Mouse (Mus musculus) embryonic facial prominence, embryonic 12.5 days (tissue): Measurements from ENCODE around the gene Ctla4. TPM values are rescaled to one million over a fixed set of nuclear protein-coding genes. Genes with fewer than 3 reads are reported as not detected.

ENCODE experiments used
- ATAC-seq: fragments of 200-750 bp; cut with Nextera tagmentation; 2 replicates; pipeline ENCODE4 v1.8.0; 2017; ENCODE audit not compliant: insufficient number of reproducible peaks, insufficient read depth, low FRiP score, low TSS enrichment
- H3K27ac ChIP-seq: fragments of 300-500 bp; sonication (generic); 2 replicates; pipeline ENCODE4 v1.5.1; 2016; ENCODE audit warnings: mild to moderate bottlenecking
- H3K27me3 ChIP-seq: fragments of 300-500 bp; sonication (generic); 2 replicates; pipeline ENCODE4 v1.6.1; 2016; ENCODE audit warnings: mild to moderate bottlenecking, moderate library complexity
- H3K36me3 ChIP-seq: fragments of 300-500 bp; sonication (generic); 2 replicates; pipeline ENCODE4 v1.6.1; 2016; ENCODE audit warnings: mild to moderate bottlenecking
- H3K4me1 ChIP-seq: fragments of 300-500 bp; sonication (generic); 2 replicates; pipeline ENCODE4 v1.6.1; 2016
- H3K4me2 ChIP-seq: fragments of 300-500 bp; sonication (generic); replicated peaks from 2 replicates; pipeline ENCODE4 v1.6.1; 2016; ENCODE audit warnings: mild to moderate bottlenecking, moderate library complexity
- H3K4me3 ChIP-seq: fragments of 300-500 bp; sonication (generic); 2 replicates; pipeline ENCODE4 v1.5.1; 2016; ENCODE audit warnings: mild to moderate bottlenecking
- H3K9ac ChIP-seq: fragments of 300-500 bp; sonication (generic); 2 replicates; pipeline ENCODE4 v1.6.1; 2016; ENCODE audit warnings: mild to moderate bottlenecking, moderate library complexity
- H3K9me3 ChIP-seq: fragments of 300-500 bp; sonication (generic); 2 replicates; pipeline ENCODE4 v1.6.1; 2016; ENCODE audit warnings: mild to moderate bottlenecking, moderate library complexity
- WGBS: fragments of 180-500 bp; shearing (Covaris S2); methylation state at CpG from one replicate; pipeline ENCODE4 v1.1.7; 2016; 5-methylcytosine and 5-hydroxymethylcytosine counted together
- polyA plus RNA-seq: library from polyadenylated mRNA; unstranded; fragments of >200 nt; fragmentation: Nextera tagmentation; extraction: Ambion mirVana; gene quantifications from 2 replicates; pipeline ENCODE4 v1.2.1, GENCODE M21; 2016

Ctla4 gene
- polyA plus RNA-seq, 1 experiment from 2014 or later, result not detected

DNA sequence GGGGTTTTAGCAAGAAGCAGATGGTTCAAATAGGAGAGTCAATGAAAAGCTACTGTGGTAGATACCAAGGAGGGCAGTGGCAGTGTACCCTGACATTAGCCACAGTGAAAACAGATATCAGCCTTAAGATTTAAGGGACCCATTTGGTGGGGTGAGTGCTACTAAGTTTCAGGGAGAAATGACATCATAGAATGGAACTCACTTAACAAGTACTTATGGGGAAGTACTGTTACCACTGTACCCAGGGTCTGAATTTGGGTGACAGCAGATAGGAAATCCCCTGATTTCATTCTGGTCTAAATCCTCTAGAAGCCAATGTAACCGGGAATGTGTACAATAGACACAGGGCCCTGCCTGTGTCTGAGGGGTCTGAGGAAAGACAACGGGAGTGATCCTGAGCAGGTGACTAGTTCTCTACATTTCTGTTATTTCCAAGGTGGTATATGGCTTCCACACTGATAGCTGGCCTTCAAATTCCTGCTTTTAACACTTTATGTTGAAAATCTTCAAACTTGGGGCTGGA is 17.7 kb downstream of the Ctla4 start:
- Histone ChIP-seq H3K27me3 (no peaks in the 10 kb centered on the region), H3K9me3 (no peaks in the 10 kb centered on the region), H3K36me3 (no peaks in the 10 kb centered on the region), H3K4me2 (no peak overlapping the region), H3K27ac (no peak overlapping the region), H3K9ac (no peak overlapping the region), H3K4me3 (no peak overlapping the region), H3K4me1 (no peaks in the 10 kb centered on the region)
- 90% methylated on average over 2 of the region's 2 CpGs for WGBS
- ATAC-seq, result no peak

DNA sequence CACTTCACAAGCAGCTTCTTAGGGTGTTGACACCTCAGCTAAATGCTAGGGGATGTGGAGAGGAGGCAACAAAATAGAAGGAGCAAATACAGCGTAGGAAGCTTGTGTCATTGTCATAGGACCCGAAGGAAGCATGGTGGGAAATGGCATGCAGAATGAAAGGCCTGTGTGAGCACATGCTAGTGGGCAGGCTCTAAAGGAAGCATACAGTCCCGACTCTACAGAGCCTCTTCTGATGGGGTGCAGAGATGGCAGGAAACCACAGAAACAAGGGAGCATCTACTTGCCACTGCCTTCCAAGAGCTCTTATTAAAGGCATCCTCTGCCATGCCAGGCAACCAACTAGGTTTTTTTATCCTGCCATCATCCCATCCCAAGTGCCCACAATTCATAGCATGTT is 20.7 kb downstream of the Ctla4 start:
- Histone ChIP-seq H3K36me3 (no peaks in the 10 kb centered on the region), H3K4me3 (no peak overlapping the region), H3K4me2 (no peak overlapping the region), H3K27ac (no peak overlapping the region), H3K9ac (no peak overlapping the region), H3K4me1 (no peaks in the 10 kb centered on the region), H3K9me3 (no peaks in the 10 kb centered on the region), H3K27me3 (no peaks in the 10 kb centered on the region)
- ATAC-seq, result no peak
- WGBS, result 87% methylated on average over 3 of the region's 3 CpGs

- H3K9ac ChIP-seq, result no peak overlapping the region
- H3K27ac ChIP-seq, result no peak overlapping the region
- H3K4me2 ChIP-seq, result no peak overlapping the region
- no peaks in the 10 kb centered on the region for H3K36me3 ChIP-seq
- ATAC-seq, result no peak
- H3K9me3 ChIP-seq, result no peaks in the 10 kb centered on the region
- H3K27me3 ChIP-seq, result no peaks in the 10 kb centered on the region
- WGBS, result 83% methylated on average over 9 of the region's 9 CpGs
- H3K4me3 ChIP-seq, result no peak overlapping the region
- H3K4me1 ChIP-seq, result no peaks in the 10 kb centered on the region
Observed at GRCm38 (mm10) chr1:60908751-60909161, 22.0 kb downstream of the Ctla4 start.

DNA sequence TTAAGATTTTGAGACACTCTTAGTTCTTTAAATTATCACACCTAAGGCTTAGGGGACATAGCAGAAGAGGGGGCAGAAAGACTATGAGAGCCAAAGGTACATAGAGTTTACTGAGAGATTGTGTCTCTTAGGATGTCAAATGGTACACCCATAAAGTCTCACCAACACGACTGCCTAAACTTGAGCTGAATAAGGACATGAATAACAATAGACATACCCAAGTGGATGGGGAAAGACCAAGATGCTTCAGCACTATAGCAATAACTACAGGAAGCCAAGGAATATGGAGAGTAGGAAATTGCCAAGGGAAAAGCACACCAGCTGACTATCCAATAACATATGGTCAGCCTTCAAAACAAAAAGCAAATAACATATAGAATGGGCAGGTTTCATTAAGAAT is 22.9 kb downstream of the Ctla4 start:
- no peak for ATAC-seq
- no peaks in the 10 kb centered on the region for H3K4me1 ChIP-seq
- WGBS, result 63% methylated on average over 1 of the region's 1 CpGs
- no peak overlapping the region for H3K9ac ChIP-seq
- no peaks in the 10 kb centered on the region for H3K9me3 ChIP-seq
- H3K4me2 ChIP-seq, result no peak overlapping the region
- no peaks in the 10 kb centered on the region for H3K27me3 ChIP-seq
- H3K27ac ChIP-seq, result no peak overlapping the region
- H3K36me3 ChIP-seq, result no peaks in the 10 kb centered on the region
- no peak overlapping the region for H3K4me3 ChIP-seq

GRCm38 (mm10) chr1:60910796-60911195 is 24.0 kb downstream of the Ctla4 start:
- no peaks in the 10 kb centered on the region for H3K4me1 ChIP-seq
- 31% methylated on average over 1 of the region's 1 CpGs for WGBS
- no peak overlapping the region for H3K27ac ChIP-seq
- H3K4me3 ChIP-seq, result no peak overlapping the region
- no peaks in the 10 kb centered on the region for H3K27me3 ChIP-seq
- ATAC-seq, result no peak
- H3K36me3 ChIP-seq, result no peaks in the 10 kb centered on the region
- no peak overlapping the region for H3K4me2 ChIP-seq
- no peaks in the 10 kb centered on the region for H3K9me3 ChIP-seq
- H3K9ac ChIP-seq, result no peak overlapping the region

GRCm38 (mm10) chr1:60911631-60912030 is 24.8 kb downstream of the Ctla4 start:
- 85% methylated on average over 3 of the region's 3 CpGs for WGBS
- Histone ChIP-seq H3K27me3 (no peaks in the 10 kb centered on the region), H3K4me3 (no peak overlapping the region), H3K9ac (no peak overlapping the region), H3K4me2 (no peak overlapping the region), H3K9me3 (no peaks in the 10 kb centered on the region), H3K4me1 (peaks cover 3% of the 10 kb centered on the region; the same call in 1 of the 2 replicates), H3K27ac (no peak overlapping the region), H3K36me3 (no peaks in the 10 kb centered on the region)
- no peak for ATAC-seq

DNA sequence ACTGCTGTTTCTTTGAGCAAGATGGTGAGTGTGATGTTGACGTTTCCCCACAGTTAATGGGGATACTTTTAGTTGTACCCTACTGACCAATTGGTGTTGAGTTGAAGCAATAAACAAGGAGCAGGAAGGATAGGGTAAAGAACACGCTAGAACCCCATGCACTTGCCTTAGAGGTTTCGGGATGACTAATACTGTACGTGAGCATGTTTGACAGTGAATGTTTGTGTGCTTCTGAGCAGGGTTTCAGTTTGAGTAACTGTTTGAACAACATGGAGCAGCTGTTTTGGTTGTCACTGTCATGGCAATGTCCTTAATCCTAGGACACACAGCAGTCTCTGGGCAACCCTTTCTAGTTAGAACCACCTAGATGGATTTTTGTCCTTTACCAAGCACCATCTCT is 26.5 kb downstream of the Ctla4 start:
- H3K4me2 ChIP-seq, result no peak overlapping the region
- H3K4me3 ChIP-seq, result no peak overlapping the region
- H3K4me1 ChIP-seq, result peaks cover 8% of the 10 kb centered on the region; the same call in 1 of the 2 replicates
- WGBS, result 90% methylated on average over 4 of the region's 4 CpGs
- ATAC-seq, result no peak
- no peaks in the 10 kb centered on the region for H3K9me3 ChIP-seq
- no peak overlapping the region for H3K9ac ChIP-seq
- no peaks in the 10 kb centered on the region for H3K27me3 ChIP-seq
- no peak overlapping the region for H3K27ac ChIP-seq
- H3K36me3 ChIP-seq, result no peaks in the 10 kb centered on the region

DNA sequence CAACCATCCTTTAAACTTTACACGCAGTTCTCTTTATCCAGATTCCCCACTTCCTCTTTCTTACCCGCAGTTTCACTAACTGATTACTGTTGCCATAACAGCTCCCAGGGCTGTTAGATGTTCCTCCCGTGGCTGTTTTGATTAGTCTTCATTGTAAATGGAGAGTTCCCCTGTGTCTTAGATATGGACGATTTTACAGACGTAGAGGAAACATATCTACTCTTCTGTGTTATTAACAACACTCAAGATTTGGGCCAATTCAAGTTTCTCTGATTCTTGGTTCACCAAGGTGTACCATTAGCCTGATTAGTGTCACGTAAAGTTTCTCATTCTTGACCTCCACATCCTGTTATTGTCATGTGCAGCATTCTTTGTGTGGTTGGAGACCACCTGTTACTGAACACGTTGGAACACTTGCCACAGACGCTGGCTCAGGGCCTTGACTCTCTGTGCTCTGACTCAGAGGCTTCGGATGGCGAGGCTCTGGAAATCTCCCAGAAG is 29.5 kb downstream of the Ctla4 start:
- Histone ChIP-seq H3K36me3 (no peaks in the 10 kb centered on the region), H3K27ac (no peak overlapping the region), H3K4me3 (no peak overlapping the region), H3K9me3 (no peaks in the 10 kb centered on the region), H3K4me2 (no peak overlapping the region), H3K4me1 (peaks cover 8% of the 10 kb centered on the region; the same call in 1 of the 2 replicates), H3K27me3 (no peaks in the 10 kb centered on the region), H3K9ac (no peak overlapping the region)
- 53% methylated on average over 10 of the region's 10 CpGs for WGBS
- no peak for ATAC-seq

- H3K4me3 ChIP-seq, result no peak overlapping the region
- H3K9me3 ChIP-seq, result no peaks in the 10 kb centered on the region
- 81% methylated on average over 24 of the region's 24 CpGs for WGBS
- no peak overlapping the region for H3K9ac ChIP-seq
- peaks cover 8% of the 10 kb centered on the region; the same call in 1 of the 2 replicates for H3K4me1 ChIP-seq
- ATAC-seq, result peak; percentile 79; the same call in 1 of the 2 replicates
- no peak overlapping the region for H3K4me2 ChIP-seq
- H3K27ac ChIP-seq, result no peak overlapping the region
- H3K36me3 ChIP-seq, result no peaks in the 10 kb centered on the region
- H3K27me3 ChIP-seq, result no peaks in the 10 kb centered on the region
Observed at GRCm38 (mm10) chr1:60920493-60921355, 33.9 kb downstream of the Ctla4 start.

GRCm38 (mm10) chr1:60929036-60929435 is 42.2 kb downstream of the Ctla4 start:
- Histone ChIP-seq H3K4me3 (no peak overlapping the region), H3K9ac (no peak overlapping the region), H3K4me2 (no peak overlapping the region), H3K4me1 (no peaks in the 10 kb centered on the region), H3K36me3 (no peaks in the 10 kb centered on the region), H3K27ac (no peak overlapping the region), H3K27me3 (no peaks in the 10 kb centered on the region), H3K9me3 (no peaks in the 10 kb centered on the region)
- 90% methylated on average over 3 of the region's 3 CpGs for WGBS
- ATAC-seq, result no peak

GRCm38 (mm10) chr1:60930397-60930796 is 43.6 kb downstream of the Ctla4 start:
- Histone ChIP-seq H3K4me1 (no peaks in the 10 kb centered on the region), H3K4me2 (no peak overlapping the region), H3K27me3 (no peaks in the 10 kb centered on the region), H3K36me3 (no peaks in the 10 kb centered on the region), H3K27ac (no peak overlapping the region), H3K9ac (no peak overlapping the region), H3K9me3 (no peaks in the 10 kb centered on the region), H3K4me3 (no peak overlapping the region)
- no peak for ATAC-seq
- 88% methylated on average over 7 of the region's 7 CpGs for WGBS

GRCm38 (mm10) chr1:60935968-60936581 is 49.3 kb downstream of the Ctla4 start:
- Histone ChIP-seq H3K27me3 (no peaks in the 10 kb centered on the region), H3K9ac (no peak overlapping the region), H3K27ac (no peak overlapping the region), H3K4me3 (no peak overlapping the region), H3K36me3 (no peaks in the 10 kb centered on the region), H3K4me2 (no peak overlapping the region), H3K9me3 (no peaks in the 10 kb centered on the region), H3K4me1 (no peaks in the 10 kb centered on the region)
- no peak for ATAC-seq
- 57% methylated on average over 8 of the region's 8 CpGs for WGBS
